Mouse (Mus musculus): ENCODE results near the gene Nsun7.

Nsun7 gene

DNA sequence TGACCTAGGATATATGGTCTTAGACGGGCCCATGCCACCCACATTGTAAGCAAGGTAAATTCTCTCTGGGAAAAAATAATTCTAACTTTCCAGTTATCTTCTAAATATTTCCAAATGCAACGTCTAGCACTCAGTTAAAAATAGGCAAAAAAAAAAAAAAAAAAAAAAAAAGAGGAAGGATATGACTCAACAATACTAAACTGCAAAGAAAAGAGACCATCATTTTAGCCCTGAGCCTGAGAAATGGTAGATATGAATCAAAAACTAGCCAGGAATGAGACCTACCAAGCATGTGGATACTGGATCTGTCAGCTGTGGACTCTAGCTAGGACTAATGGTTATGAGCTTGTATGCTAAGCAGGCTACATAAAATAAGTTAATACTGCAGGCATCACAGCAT lies 20.0 kb downstream of the Nsun7 start:
- no peak for DNase-seq (ENCODE audit: low spot score)

GRCm38 (mm10) chr5:66280742-66281141 lies 21.0 kb downstream of the Nsun7 start:
- no peak for DNase-seq (ENCODE audit: low spot score)

DNA sequence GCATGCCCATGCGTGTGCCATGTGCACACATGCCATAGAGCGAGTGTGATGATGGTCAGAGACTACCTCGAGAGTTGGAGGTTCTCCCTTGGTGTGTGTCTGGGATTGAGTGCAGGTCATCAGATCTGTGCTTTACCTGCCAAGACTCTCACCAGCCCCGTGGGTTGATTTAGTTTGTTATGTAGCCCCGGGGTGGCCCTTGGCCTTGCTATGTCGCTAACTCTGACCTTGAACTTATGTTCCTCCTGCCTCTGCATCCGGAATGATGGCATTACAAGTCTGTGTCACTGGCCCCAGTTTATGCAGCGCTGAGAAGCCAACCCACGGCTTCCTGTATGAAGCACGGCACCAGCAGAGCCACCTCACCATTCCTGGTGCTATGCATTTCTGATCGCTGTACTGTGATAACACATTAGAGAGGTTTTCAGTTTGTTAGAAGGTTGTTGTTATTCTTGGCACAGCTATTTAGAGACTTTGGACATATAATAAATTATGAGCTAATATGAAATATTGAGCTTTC lies 34.5 kb downstream of the Nsun7 start:
- no peak for DNase-seq (ENCODE audit: low spot score)

- DNase-seq (ENCODE audit: low spot score) = no peak
Measured at GRCm38 (mm10) chr5:66294952-66295351, 35.3 kb downstream of the Nsun7 start.

GRCm38 (mm10) chr5:66296116-66296515 lies 36.4 kb downstream of the Nsun7 start:
- DNase-seq (ENCODE audit: low spot score) = no peak

DNA sequence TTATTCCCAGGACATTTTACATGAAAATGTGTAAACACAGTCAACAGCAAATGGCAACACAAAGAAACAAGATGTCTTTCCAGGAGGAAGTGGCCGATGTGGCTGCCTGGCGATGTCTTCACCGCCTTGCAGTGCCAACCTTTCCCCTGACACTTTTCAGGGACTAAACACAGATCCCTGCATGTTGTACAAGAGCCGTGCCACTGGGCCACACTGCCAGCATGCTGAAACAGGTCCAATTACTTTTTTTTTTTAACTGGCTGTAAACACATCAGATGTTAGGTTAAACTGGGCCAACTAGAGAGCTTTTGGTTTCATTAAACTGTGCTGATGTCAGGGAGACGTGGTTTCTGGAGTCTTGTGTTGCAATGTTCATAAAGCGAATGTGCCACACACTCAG lies 39.2 kb downstream of the Nsun7 start:
- no peak for DNase-seq (ENCODE audit: low spot score)

DNA sequence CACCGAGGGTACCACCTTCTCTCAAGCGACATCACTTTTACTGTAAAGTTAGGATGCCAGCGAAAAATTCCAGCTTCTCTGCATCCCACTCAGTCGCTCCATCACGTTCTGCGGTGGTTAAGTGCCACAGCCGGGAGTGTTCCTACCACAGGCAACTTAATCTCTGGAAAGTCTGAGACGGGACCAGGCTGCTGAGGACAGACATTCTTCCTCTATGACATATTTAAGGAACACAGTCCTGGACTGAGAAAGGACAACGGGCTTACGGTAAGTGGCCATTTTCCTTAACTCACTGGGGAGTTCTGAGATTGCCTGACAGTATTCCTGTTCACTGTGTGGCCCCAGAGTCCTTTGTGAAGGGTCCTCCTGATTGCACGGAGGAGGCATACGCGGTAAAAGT lies 40.9 kb downstream of the Nsun7 start:
- DNase-seq (ENCODE audit: low spot score) = no peak

- DNase-seq (ENCODE audit: low spot score) = no peak
Measured at GRCm38 (mm10) chr5:66302085-66302815, 42.6 kb downstream of the Nsun7 start.

DNA sequence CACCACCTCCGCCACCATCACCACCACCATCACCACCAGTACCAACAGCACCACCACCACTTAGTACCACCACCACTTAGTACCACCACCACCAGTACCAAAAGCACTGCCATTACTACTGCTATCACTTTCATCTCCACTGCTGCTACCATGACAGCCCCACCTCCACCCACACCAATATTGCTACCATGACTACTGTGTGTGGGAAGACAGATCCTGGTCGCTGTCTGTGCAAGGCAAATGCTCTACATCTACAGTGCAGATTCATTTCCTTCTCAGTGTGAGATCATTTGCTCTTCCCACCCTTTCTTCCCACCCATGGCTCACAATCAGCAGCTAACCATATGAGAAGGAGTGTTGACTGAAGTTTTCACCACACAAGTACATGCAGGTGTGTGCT lies 43.2 kb downstream of the Nsun7 start:
- no peak for DNase-seq (ENCODE audit: low spot score)

GRCm38 (mm10) chr5:66304300-66305067 lies 44.8 kb downstream of the Nsun7 start:
- no peak for DNase-seq (ENCODE audit: low spot score)

GRCm38 (mm10) chr5:66305511-66305910 lies 45.8 kb downstream of the Nsun7 start:
- DNase-seq (ENCODE audit: low spot score) = no peak

DNA sequence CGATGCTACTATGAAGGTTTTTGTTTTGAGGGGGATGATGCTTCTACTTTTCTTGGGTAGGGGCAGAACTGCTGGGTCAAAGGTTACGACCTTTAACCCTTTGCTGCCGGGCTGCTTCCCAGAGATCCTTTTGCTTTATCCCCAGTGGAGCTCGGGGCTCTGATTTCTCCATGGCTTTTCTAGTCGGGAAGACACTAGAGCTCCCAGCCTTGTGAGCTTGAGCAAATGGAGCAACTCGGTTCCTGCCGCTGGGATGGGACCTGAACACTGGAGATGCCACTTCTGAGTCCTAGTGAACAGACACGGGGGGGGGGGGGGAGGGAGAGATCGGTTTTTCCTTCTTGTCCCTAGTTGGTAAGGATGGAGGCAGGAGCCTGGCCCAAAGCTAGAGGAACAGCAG lies 50.6 kb downstream of the Nsun7 start:
- no peak for DNase-seq (ENCODE audit: low spot score)

DNA sequence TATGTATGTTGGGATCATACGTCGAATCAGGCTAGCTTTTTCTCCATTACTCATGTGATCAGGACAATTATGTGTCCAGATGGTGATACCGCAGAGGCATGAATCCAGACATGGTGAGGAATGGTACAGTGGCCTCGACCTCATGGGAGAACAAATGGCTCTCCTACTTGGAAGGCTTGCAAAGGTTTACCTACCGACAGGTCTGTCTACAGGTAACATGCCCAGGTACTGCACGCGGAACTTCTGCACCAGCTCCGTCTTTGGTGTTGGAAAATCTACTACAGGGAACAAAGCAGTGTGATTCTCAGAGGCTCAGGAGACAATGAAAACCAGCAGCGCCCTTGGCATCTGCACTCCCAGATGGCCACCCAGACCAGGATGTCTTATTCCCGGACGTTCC lies 51.1 kb downstream of the Nsun7 start:
- DNase-seq (ENCODE audit: low spot score) = no peak

DNA sequence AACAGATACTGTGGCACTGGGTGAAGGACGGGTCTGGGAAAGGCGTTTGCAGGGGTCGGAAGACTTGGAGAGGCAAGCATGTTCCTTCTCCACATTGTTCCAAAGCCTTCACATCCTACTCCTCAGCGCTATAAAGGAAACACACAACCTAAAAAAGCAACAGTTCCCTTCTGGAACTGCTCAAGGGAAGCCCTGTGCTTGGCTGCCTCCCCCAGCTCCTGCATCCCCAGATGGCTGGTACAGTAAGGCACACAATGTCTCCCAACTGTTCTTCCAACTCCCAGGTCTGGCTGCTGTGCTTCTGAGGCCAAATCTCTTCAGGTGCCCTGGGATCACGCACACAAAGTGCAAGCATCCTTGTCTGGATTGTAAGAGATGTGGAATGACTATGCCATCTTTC lies 56.1 kb downstream of the Nsun7 start:
- DNase-seq (ENCODE audit: low spot score) = no peak

GRCm38 (mm10) chr5:66319341-66319740 lies 59.6 kb downstream of the Nsun7 start:
- peak; percentile 65 for DNase-seq (ENCODE audit: low spot score)

GRCm38 (mm10) chr5:66319827-66320404 lies 60.2 kb downstream of the Nsun7 start:
- DNase-seq (ENCODE audit: low spot score) = no peak

DNA sequence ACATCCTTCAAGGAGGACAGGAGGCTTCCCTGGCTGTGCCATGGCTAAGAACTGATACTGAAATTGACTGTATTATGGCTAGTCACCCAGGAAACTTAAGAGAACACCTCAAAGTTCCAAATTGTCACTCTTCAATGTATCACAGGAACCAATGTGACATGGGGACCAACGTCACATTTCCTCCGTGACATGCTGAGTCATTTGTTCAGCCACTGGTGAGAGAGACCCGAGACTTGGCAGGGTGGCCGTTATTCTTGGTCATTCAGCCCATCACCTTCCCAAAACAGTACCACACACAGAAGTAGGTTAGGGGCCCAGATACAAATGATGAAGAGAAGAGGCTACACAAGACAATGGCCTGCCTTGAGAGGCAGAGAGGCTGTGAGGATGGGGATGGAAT lies 63.4 kb downstream of the Nsun7 start:
- DNase-seq (ENCODE audit: low spot score) = no peak

DNA sequence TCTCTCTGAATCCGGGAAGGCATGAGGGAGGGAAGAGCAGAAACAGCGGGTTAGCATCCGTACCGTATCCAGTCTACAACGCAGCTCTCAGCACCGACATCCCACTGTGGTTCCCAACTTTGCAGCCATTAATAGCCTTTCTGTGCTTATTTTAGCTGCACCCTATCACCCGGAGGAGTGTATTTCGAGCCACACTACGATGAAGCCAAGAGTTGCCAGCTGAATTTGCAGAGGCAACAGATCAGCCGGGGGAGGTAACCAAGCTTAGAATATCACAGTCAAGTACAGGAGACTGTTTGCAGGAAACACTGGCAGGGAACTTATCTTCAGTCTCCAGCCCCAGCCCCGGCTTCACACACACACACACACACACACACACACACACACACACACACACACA lies 63.9 kb downstream of the Nsun7 start:
- no peak for DNase-seq (ENCODE audit: low spot score)

DNA sequence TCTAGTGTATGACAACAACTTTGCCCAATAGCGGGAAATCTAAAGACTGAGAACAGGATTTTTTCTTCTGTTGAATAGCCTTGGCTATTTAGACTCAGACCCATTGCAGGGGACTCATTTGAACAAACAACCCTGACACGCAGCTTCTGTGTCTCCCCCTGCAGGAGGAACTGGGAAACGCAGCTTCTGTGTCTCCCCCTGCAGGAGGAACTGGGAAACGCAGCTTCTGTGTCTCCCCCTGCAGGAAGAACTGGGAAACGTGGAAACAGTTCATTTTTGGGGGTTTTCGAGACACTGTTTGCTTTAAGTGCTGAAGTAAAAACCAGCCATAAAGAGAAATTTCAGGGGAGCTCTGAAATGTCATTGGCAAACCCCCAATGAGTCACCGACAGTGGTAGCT lies 66.7 kb downstream of the Nsun7 start:
- DNase-seq (ENCODE audit: low spot score) = no peak

- no peak for DNase-seq (ENCODE audit: low spot score)
Measured at GRCm38 (mm10) chr5:66327949-66328726, 68.4 kb downstream of the Nsun7 start.

DNA sequence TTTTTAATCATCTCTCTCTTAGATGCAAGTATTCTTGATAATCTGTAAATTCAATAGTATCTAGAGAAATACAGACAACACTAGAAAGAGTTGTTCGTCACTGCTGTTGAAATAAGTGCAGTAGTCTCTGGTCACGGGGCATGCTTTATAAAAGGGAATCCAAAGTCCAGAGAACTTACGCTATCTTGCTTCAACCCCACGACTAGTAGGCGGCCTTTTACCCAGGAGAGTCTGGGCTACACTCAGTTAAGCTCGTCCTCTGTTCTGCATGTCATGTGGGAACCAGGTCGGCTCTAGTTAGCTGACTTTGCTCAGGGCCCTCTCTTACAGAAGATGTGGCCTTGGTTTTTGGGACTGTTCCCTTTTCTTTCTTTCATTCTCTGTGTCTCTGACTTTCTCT lies 69.1 kb downstream of the Nsun7 start:
- no peak for DNase-seq (ENCODE audit: low spot score)

- no peak for DNase-seq (ENCODE audit: low spot score)
Measured at GRCm38 (mm10) chr5:66330806-66331205, 71.1 kb downstream of the Nsun7 start.
